Mouse (Mus musculus) left cerebral cortex, adult 11 months (tissue): ENCODE results near the gene Cflar.
A peak's percentile ranks its signal among the peaks of the same experiment; 100 is the strongest.
"Not testable (repeated sequence)": the region's sequence is repeated elsewhere in the genome, so short reads cannot be mapped to it uniquely, and the experiment has no call there.

Experiments used
- DNase-seq: peaks from one replicate; pipeline ENCODE4 v3.0.0; 2022; ENCODE audit warnings: low spot score

Gene Cflar

DNA sequence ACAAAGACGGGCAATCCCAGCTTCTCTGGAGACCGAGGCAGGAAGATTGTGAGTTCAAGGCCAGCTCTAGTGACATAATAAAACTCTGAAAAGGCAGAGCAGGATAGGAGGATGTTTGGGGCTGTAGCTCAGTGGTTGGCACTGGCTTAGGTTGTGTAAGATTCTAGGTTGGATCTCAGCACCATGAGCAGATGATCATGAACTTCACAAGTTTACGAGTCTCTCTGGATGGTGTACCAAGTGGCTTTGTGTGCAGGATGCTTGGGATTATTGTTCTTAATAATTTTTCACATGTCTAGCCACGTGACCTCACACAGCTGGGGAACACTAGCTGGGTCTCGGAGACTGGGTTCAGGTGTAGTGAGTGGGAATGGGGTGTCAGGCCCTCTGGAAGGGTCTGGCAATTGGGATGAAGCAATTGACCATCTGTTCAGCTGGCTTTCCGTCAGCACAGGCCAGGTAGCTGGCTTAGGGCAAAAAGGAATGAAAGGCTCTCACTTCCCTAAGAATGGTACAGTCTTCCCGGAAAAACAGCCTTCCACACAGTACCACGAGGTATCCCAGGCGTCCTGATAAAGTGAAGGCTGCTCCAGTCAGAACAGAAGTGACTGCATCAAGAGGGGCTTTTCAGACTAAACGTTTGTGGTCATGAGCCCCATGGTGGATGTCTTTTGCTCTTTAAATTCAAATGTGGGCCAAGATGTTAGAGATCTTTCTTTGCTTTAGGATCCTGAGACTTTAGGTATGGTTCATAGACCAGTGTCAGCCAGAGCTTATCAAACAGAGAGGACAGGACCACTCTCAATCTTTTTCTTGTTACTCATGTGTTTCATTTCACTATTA lies 16.7 kb downstream of the Cflar start:
- DNase-seq = no peak

DNA sequence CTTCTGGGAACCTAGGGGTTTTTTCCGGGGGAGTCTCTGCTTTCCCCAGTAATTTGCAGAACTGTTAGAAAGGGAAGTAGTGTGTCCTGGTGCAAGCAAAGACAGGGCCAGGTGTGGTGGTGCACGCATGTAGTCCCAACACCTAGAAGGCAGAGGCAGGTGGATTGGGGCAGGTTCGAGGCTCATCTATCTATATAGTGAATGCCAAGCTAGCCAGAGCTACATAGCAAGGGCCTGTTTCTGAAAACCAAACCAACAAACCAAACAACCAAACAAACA lies 17.2 kb downstream of the Cflar start:
- DNase-seq = no peak

GRCm38 (mm10) chr1:58733636-58734035 lies 22.3 kb downstream of the Cflar start:
- DNase-seq = no peak

GRCm38 (mm10) chr1:58734043-58734920 lies 23.0 kb downstream of the Cflar start:
- DNase-seq = no peak

GRCm38 (mm10) chr1:58735962-58736361 lies 24.7 kb downstream of the Cflar start:
- DNase-seq = no peak

DNA sequence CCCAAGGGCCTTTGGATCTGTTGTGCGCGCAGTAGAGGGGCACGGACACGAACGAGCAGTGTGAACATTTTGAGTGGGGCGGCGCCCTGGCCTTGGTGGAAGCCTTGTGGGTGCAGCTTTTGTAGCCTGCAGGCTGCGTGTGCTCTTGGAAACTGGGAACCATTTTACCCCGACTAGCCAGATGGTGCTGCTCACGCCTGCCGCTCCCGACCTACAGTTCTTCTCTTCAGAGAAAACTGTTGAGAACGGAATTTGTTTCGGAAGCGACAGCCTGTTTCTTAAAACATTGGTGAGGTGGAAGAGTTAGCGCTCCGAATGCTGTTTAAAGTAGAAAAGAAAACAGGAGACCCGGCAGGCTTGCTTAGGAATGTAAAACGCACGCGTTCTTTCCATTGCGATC lies 25.7 kb downstream of the Cflar start:
- DNase-seq = peak; percentile 42

- DNase-seq = peak; percentile 59
These were observed 28.2 kb downstream of the Cflar start for GRCm38 (mm10) chr1:58739529-58739928.

DNA sequence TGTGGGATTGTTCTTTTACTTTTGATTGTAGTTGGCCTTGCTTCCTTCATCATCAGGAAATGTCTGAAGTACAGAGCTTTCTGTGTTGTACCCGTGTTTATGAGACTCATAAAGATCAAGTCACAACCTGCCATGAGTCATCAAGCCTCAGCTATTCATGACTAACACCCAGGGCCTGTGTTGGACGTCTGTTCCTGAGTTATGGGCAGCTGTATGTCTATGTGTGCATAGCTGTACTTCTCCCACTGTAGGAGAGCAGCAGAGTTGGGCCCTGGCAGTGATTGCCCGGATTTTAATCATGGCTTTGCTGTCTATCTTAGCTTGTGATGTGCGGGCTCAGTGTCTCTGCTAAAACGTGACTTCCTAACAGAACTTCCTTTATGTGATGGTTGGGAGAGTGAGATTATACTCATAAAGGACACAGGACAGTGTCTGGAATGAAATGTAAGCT lies 31.3 kb downstream of the Cflar start:
- no peak for DNase-seq

DNA sequence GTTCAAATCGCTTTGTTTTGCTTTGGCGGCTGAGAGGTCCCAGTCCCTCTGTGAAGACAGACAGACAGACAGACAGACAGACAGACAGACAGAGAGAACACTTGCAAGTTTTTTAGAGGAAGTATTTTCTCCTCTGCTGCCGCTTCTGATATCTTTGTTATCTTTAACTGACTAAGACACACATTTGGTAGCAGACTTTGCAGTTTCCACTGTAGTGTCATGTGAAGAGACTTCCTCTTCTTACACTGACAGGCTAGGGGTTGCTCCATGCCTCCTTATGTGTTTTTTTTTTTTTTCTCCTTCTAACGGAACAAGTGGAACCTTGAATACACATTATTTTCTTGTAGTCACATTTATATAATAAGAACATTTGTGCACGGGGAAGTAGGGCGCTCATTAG lies 31.9 kb downstream of the Cflar start:
- no peak for DNase-seq

- DNase-seq = no peak
These were observed 33.3 kb downstream of the Cflar start for GRCm38 (mm10) chr1:58744645-58745044.

DNA sequence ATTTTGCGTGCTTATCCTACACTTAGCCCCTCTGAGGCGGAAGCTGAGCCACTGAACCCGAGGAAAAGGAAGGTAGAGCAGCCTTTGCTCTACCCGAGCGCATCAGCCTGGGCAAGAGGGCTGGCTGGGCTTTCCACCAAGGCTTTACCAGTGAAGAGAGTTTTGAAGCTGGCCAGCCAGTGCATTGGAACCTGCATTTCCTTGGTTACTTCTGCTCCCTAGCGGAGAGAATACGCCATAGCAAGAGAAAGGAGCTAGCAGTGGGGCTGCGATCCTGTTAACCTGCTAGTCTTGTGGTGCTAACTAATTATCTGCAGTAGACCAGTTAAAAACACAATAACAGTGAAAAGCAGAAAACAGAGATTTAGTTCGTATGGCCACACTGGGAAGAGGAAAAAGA lies 35.6 kb downstream of the Cflar start:
- no peak for DNase-seq

- DNase-seq = no peak
These were observed 48.1 kb downstream of the Cflar start for GRCm38 (mm10) chr1:58759451-58759850.

- DNase-seq = no peak
These were observed 49.3 kb downstream of the Cflar start for GRCm38 (mm10) chr1:58760581-58760980.

- not testable (repeated sequence) for DNase-seq
These were observed 50.3 kb downstream of the Cflar start for GRCm38 (mm10) chr1:58761391-58762275.

- no peak for DNase-seq
These were observed 51.3 kb downstream of the Cflar start for GRCm38 (mm10) chr1:58762576-58762975.

GRCm38 (mm10) chr1:58766446-58766845 lies 55.1 kb downstream of the Cflar start:
- not testable (repeated sequence) for DNase-seq

DNA sequence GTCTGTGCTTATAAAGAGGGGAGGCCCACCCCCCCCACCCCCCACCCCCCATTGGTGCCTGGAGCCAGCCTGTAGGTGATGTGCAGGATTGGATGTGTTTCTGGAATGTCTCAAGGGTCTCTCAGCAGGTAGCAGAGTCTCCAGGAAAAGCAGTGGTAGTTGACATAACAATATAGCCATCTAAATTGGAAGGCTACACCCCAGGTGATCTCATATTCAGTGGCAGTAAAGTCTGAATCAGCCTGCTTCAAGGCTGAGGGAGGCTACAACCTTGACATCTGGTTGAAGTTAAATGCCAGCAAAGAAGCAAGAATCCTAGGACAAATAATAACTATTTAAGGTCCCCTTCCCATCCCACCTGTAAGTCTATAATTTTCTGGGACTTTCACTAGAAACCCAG lies 57.8 kb downstream of the Cflar start:
- no peak for DNase-seq

DNA sequence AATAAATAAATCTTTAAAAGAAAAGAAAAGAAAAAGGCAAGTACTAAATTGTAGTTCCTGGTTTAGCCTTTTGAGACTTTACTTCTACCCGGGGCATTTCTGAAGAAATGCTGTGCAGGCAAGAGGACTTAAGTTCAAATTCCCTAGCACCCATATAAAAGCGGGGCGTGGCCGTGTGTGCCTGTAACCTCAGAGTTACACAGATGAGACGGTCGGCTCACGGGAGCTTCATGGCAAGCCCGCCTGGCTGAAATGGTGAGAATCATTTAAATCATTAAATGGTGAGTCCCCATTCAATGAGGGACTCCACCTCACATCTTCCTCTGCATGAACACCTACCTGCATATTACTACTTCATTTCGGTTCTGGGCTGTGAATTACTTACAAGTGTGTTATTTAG lies 58.4 kb downstream of the Cflar start:
- DNase-seq = no peak

GRCm38 (mm10) chr1:58770111-58770720 lies 58.9 kb downstream of the Cflar start:
- peak; percentile 34 for DNase-seq

- DNase-seq = no peak
These were observed 60.8 kb downstream of the Cflar start for GRCm38 (mm10) chr1:58772084-58772483.

DNA sequence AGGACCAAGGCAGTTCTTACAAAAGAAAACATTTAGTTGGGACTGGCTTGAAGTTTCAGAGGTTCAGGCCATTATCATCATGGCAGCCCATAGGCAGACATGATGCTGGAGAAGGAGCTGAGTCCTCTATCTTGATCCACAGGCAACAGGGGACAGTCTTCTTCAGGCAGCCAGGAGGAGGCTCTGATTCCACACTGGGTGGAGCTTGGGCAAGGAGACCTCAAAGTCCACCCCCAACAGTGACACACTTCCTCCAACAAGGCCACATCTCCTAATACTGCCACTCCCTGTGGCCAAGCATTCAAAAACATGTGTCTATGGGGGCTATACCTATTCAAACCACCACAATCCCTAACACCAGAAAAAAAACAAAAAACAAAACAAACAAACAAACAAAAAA lies 62.0 kb downstream of the Cflar start:
- DNase-seq = no peak

- no peak for DNase-seq
These were observed 62.6 kb downstream of the Cflar start for GRCm38 (mm10) chr1:58773905-58774304.
